Mouse (Mus musculus) neural tube, embryonic 13.5 days (tissue): ENCODE measurements at regions not wholly inside any gene's neighbourhood (a gene's known extent, or its start where the extent isn't known, plus 50 kb on each side); places are given as distances from the start of the nearest gene placed in this dataset.

ENCODE experiments used
- ATAC-seq: fragments of 200-750 bp; cut with Nextera tagmentation; 2 replicates; pipeline ENCODE4 v1.8.0; 2017; ENCODE audit warnings: low read depth, mild to moderate bottlenecking, moderate TSS enrichment, moderate library complexity
- H3K27ac ChIP-seq: fragments of 300-500 bp; sonication (generic); replicated peaks from 2 replicates; pipeline ENCODE4 v1.5.1; 2015; ENCODE audit warnings: moderate library complexity, mild to moderate bottlenecking, inconsistent platforms
- H3K27me3 ChIP-seq: fragments of 300-500 bp; sonication (generic); 2 replicates; pipeline ENCODE4 v1.6.1; 2015; ENCODE audit warnings: mild to moderate bottlenecking, inconsistent platforms
- H3K36me3 ChIP-seq: fragments of 300-500 bp; sonication (generic); 2 replicates; pipeline ENCODE4 v1.6.1; 2015; ENCODE audit warnings: mild to moderate bottlenecking, inconsistent platforms
- H3K4me1 ChIP-seq: fragments of 300-500 bp; sonication (generic); replicated peaks from 2 replicates; pipeline ENCODE4 v1.6.1; 2015; ENCODE audit warnings: inconsistent platforms
- H3K4me2 ChIP-seq: fragments of 300-500 bp; sonication (generic); 2 replicates; pipeline ENCODE4 v1.6.1; 2015; ENCODE audit warnings: inconsistent platforms, mild to moderate bottlenecking, moderate library complexity
- H3K4me3 ChIP-seq: fragments of 300-500 bp; sonication (generic); 2 replicates; pipeline ENCODE4 v1.5.1; 2015; ENCODE audit warnings: mild to moderate bottlenecking, inconsistent platforms
- H3K9ac ChIP-seq: fragments of 300-500 bp; sonication (generic); 2 replicates; pipeline ENCODE4 v1.6.1; 2015; ENCODE audit warnings: moderate library complexity, mild to moderate bottlenecking, inconsistent platforms
- H3K9me3 ChIP-seq: fragments of 300-500 bp; sonication (generic); 2 replicates; pipeline ENCODE4 v1.6.1; 2016; ENCODE audit warnings: inconsistent platforms
- WGBS: fragments of 180-500 bp; shearing (Covaris S2); methylation state at CpG from one replicate; pipeline ENCODE4 v1.1.7; 2015; 5-methylcytosine and 5-hydroxymethylcytosine counted together

GRCm38 (mm10) chr6:140297969-140298554, 125.8 kb upstream of the Plekha5 start:
- Histone ChIP-seq H3K4me3 (no peak overlapping the region), H3K36me3 (no peaks in the 10 kb centered on the region), H3K27me3 (no peaks in the 10 kb centered on the region), H3K27ac (peak overlapping the region; percentile 71), H3K4me2 (peak overlapping the region; percentile 24), H3K4me1 (peaks cover 28% of the 10 kb centered on the region), H3K9me3 (no peaks in the 10 kb centered on the region), H3K9ac (no peak overlapping the region)
- ATAC-seq = no peak
- WGBS = 68% methylated on average over 14 of the region's 14 CpGs

- Histone ChIP-seq H3K9me3 (no peaks in the 10 kb centered on the region), H3K36me3 (no peaks in the 10 kb centered on the region), H3K9ac (no peak overlapping the region), H3K27ac (peak overlapping the region; percentile 71), H3K4me1 (peaks cover 28% of the 10 kb centered on the region), H3K4me3 (no peak overlapping the region), H3K4me2 (peak overlapping the region; percentile 24), H3K27me3 (no peaks in the 10 kb centered on the region)
- 42% methylated on average over 6 of the region's 6 CpGs for WGBS
- peak; percentile 54; the same call in 1 of the 2 replicates for ATAC-seq
Measured at GRCm38 (mm10) chr6:140297561-140297960, 126.3 kb upstream of the Plekha5 start.

- H3K4me2 ChIP-seq = no peak overlapping the region
- H3K36me3 ChIP-seq = no peaks in the 10 kb centered on the region
- H3K27ac ChIP-seq = no peak overlapping the region
- ATAC-seq = no peak
- H3K4me3 ChIP-seq = no peak overlapping the region
- H3K4me1 ChIP-seq = no peaks in the 10 kb centered on the region
- no peaks in the 10 kb centered on the region for H3K27me3 ChIP-seq
- H3K9ac ChIP-seq = no peak overlapping the region
- H3K9me3 ChIP-seq = no peaks in the 10 kb centered on the region
- WGBS = 54% methylated on average over 12 of the region's 13 CpGs
Measured at GRCm38 (mm10) chr6:140290109-140290508, 133.7 kb upstream of the Plekha5 start.

DNA sequence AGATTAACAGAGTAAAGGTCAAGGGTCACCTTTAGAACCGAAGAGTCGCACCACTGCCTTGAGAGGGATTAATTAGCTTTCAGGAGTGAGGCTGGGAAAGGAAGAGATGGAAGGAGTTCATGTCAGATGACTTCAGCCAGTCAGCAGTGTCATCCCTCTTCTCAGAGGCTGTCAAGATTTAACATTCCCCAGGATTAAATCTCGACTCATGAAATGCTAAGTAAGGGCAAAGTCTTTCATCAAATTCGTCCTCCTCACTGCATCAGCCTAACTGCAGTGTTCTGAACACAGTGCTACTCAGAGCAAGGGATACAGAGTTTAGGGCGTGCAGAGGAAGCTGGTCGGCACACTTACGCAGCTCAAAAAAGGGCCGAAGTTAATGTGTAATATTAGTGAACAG, 135.1 kb upstream of the Plekha5 start:
- Histone ChIP-seq H3K4me1 (no peaks in the 10 kb centered on the region), H3K9ac (no peak overlapping the region), H3K36me3 (no peaks in the 10 kb centered on the region), H3K4me2 (no peak overlapping the region), H3K4me3 (no peak overlapping the region), H3K9me3 (no peaks in the 10 kb centered on the region), H3K27ac (no peak overlapping the region), H3K27me3 (no peaks in the 10 kb centered on the region)
- ATAC-seq = no peak
- WGBS = 59% methylated on average over 8 of the region's 8 CpGs

- 66% methylated on average over 7 of the region's 7 CpGs for WGBS
- H3K4me2 ChIP-seq = no peak overlapping the region
- no peaks in the 10 kb centered on the region for H3K36me3 ChIP-seq
- H3K27me3 ChIP-seq = no peaks in the 10 kb centered on the region
- H3K9me3 ChIP-seq = no peaks in the 10 kb centered on the region
- no peak for ATAC-seq
- H3K9ac ChIP-seq = no peak overlapping the region
- no peak overlapping the region for H3K27ac ChIP-seq
- no peak overlapping the region for H3K4me3 ChIP-seq
- H3K4me1 ChIP-seq = peaks cover 25% of the 10 kb centered on the region
Measured at GRCm38 (mm10) chr6:140282285-140282577, 141.6 kb upstream of the Plekha5 start.

- no peaks in the 10 kb centered on the region for H3K9me3 ChIP-seq
- H3K4me3 ChIP-seq = no peak overlapping the region
- no peak overlapping the region for H3K9ac ChIP-seq
- no peak for ATAC-seq
- no peak overlapping the region for H3K4me2 ChIP-seq
- 53% methylated on average over 17 of the region's 17 CpGs for WGBS
- H3K27ac ChIP-seq = no peak overlapping the region
- no peaks in the 10 kb centered on the region for H3K27me3 ChIP-seq
- H3K36me3 ChIP-seq = no peaks in the 10 kb centered on the region
- H3K4me1 ChIP-seq = peaks cover 25% of the 10 kb centered on the region
Measured at GRCm38 (mm10) chr6:140281488-140282284, 142.2 kb upstream of the Plekha5 start.

- H3K36me3 ChIP-seq = no peaks in the 10 kb centered on the region
- no peak for ATAC-seq
- WGBS = 70% methylated on average over 9 of the region's 9 CpGs
- no peaks in the 10 kb centered on the region for H3K9me3 ChIP-seq
- peaks cover 25% of the 10 kb centered on the region for H3K4me1 ChIP-seq
- H3K4me2 ChIP-seq = no peak overlapping the region
- no peak overlapping the region for H3K9ac ChIP-seq
- no peaks in the 10 kb centered on the region for H3K27me3 ChIP-seq
- H3K27ac ChIP-seq = no peak overlapping the region
- H3K4me3 ChIP-seq = no peak overlapping the region
Measured at GRCm38 (mm10) chr6:140280817-140281475, 142.9 kb upstream of the Plekha5 start.

DNA sequence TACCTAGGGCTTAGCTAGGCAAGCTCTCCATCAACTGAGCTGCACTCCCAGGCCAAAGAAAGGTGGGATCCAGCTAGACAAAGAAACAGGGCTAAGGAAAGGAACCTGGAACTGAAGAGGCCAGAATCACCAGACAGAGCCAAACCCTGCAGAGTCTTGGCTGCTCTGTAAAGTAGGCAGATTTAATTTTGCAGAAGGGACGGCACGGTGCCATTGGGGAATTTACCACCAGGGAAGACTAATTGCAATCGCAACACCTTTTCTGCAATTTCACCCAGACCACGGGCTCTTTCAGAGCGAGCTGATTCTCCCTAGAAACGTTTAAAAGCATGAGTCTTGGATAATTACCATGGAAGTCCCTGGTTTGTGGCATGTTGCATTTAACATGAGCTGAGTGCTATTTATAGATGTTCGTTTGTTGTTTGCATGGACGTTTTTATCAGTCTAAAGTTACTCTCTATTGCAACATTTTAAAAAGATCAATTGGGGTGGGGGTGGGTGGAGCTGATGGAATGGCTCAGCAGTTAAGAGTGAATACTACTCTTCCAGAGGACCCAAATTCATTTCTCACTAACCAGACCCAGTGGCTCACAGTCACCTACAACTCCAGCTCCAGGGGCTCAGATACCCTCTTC, 144.0 kb upstream of the Plekha5 start:
- H3K4me3 ChIP-seq = no peak overlapping the region
- no peak overlapping the region for H3K4me2 ChIP-seq
- H3K27me3 ChIP-seq = no peaks in the 10 kb centered on the region
- H3K9ac ChIP-seq = no peak overlapping the region
- no peaks in the 10 kb centered on the region for H3K9me3 ChIP-seq
- no peak overlapping the region for H3K27ac ChIP-seq
- WGBS = 41% methylated on average over 8 of the region's 8 CpGs
- H3K36me3 ChIP-seq = no peaks in the 10 kb centered on the region
- no peak for ATAC-seq
- peaks cover 25% of the 10 kb centered on the region for H3K4me1 ChIP-seq

DNA sequence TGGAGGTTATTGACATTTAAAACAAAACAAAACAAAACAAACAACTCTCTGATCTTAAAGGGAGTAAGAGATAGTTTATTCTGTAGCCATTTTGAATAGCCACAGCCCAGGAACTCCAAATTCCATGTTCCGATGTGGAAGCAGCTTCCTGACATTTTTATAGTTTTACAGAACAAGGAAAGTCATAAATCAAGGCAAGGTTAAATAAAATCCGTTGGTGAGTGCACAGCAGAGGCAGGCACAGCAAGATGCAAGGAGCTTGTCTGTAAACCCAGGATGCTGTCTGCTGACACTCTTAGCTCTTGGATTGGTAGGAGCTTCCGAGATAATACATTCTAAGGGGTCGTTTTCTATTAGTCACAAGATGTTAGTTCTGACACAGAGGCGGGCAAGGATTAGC, 145.1 kb upstream of the Plekha5 start:
- no peak for ATAC-seq
- Histone ChIP-seq H3K9ac (no peak overlapping the region), H3K9me3 (no peaks in the 10 kb centered on the region), H3K27ac (no peak overlapping the region), H3K4me3 (no peak overlapping the region), H3K27me3 (no peaks in the 10 kb centered on the region), H3K36me3 (no peaks in the 10 kb centered on the region), H3K4me1 (peaks cover 25% of the 10 kb centered on the region), H3K4me2 (no peak overlapping the region)
- WGBS = 15% methylated on average over 5 of the region's 5 CpGs

DNA sequence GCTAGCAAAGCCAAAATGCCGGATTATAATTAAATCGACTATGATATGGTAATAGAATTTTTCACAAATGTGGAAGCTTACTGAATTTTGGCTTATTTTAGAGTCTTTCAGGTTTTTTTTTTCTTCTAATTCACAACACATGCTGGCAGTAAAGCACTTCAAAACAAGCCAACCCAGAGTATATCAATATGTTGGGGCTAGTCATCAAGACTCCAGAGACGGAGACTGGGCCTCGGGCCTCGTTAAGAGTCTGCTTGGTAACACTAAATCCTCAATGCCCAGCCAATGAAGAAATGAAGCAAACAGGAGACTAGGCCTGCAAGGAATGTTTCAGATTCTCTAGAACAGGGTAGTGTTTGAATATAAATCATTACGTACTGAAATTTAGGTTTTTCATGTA, 153.3 kb upstream of the Plekha5 start:
- WGBS = 94% methylated on average over 6 of the region's 6 CpGs

DNA sequence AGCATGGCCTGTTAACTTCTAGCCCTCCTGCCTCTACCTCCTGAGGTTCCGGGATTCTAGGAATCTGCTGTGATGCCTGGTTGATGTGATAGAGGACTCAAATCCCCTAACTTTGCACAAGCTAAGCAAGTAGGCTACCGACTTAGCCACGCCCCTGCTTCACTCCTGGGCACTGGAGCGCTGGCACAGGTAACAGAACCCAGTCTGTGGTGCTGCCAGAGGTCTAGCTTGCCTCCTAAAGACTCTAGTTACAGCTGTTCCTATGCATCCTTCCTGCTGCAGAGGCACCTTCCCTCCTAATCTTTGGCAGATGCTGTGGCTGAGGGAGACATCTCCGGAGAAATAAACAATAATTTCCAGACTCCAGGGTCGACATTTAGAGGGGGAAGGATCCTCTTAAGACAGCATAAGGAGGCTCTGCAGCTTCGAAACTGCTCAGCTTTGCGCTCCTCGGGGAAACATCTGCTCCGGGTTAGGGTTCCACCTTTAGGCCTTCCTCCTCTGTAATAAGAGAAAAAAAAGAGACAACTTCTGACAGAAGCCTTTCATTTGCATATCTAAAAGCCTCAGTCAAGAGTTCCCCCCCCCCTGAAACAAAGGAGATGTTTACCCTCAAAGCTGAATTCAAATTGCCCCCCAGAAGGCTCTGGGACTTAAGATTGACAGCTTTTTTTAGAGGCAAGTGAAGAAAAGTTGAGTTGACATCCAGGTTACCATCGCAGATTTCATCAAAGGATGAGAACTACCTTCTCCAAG, 155.4 kb upstream of the Plekha5 start:
- H3K9me3 ChIP-seq = no peaks in the 10 kb centered on the region
- no peak overlapping the region for H3K4me2 ChIP-seq
- no peak for ATAC-seq
- no peaks in the 10 kb centered on the region for H3K27me3 ChIP-seq
- H3K9ac ChIP-seq = no peak overlapping the region
- no peaks in the 10 kb centered on the region for H3K36me3 ChIP-seq
- H3K27ac ChIP-seq = no peak overlapping the region
- 42% methylated on average over 11 of the region's 11 CpGs for whole genome bisulfite sequencing
- no peaks in the 10 kb centered on the region for H3K4me1 ChIP-seq
- no peak overlapping the region for H3K4me3 ChIP-seq

More for the DNA sequence above, 153.3 kb upstream of the Plekha5 start:
- H3K36me3 ChIP-seq = no peaks in the 10 kb centered on the region
- no peaks in the 10 kb centered on the region for H3K9me3 ChIP-seq
- no peaks in the 10 kb centered on the region for H3K27me3 ChIP-seq
- ATAC-seq = no peak
- no peak overlapping the region for H3K27ac ChIP-seq
- H3K4me2 ChIP-seq = no peak overlapping the region
- H3K4me3 ChIP-seq = no peak overlapping the region
- H3K9ac ChIP-seq = no peak overlapping the region
- no peaks in the 10 kb centered on the region for H3K4me1 ChIP-seq

GRCm38 (mm10) chr6:140263920-140264319, 159.9 kb upstream of the Plekha5 start:
- H3K27ac ChIP-seq = no peak overlapping the region
- H3K27me3 ChIP-seq = no peaks in the 10 kb centered on the region
- no peak for ATAC-seq
- WGBS = 62% methylated on average over 1 of the region's 1 CpGs
- H3K4me3 ChIP-seq = no peak overlapping the region
- H3K36me3 ChIP-seq = no peaks in the 10 kb centered on the region
- no peaks in the 10 kb centered on the region for H3K4me1 ChIP-seq
- no peak overlapping the region for H3K9ac ChIP-seq
- no peaks in the 10 kb centered on the region for H3K9me3 ChIP-seq
- H3K4me2 ChIP-seq = no peak overlapping the region
